Mouse (Mus musculus) limb, embryonic 11.5 days (tissue): ENCODE results near the gene Acot7. TPM values are rescaled to one million over a fixed set of nuclear protein-coding genes. Genes with fewer than 3 reads are reported as not detected.

ENCODE experiments used
- ATAC-seq: fragments of 200-750 bp; cut with Nextera tagmentation; 2 replicates; pipeline ENCODE4 v1.8.0; 2017; ENCODE audit warnings: low read depth; ENCODE audit not compliant: insufficient number of reproducible peaks, low FRiP score, low TSS enrichment
- DNase-seq: peaks from one replicate; pipeline ENCODE4 v3.0.0-alpha.2; 2015; ENCODE audit warnings: low spot score
- H3K27ac ChIP-seq: fragments of 300-500 bp; sonication (generic); replicated peaks from 2 replicates; pipeline ENCODE4 v1.5.1; 2014; ENCODE audit warnings: low read depth, mild to moderate bottlenecking, low read length
- H3K27me3 ChIP-seq: fragments of 300-500 bp; sonication (generic); 2 replicates; pipeline ENCODE4 v1.6.1; 2014; ENCODE audit warnings: mild to moderate bottlenecking, low read length, mixed read lengths; ENCODE audit not compliant: control insufficient read depth, insufficient read depth
- H3K36me3 ChIP-seq: fragments of 300-500 bp; sonication (generic); 2 replicates; pipeline ENCODE4 v1.6.1; 2014; ENCODE audit warnings: mild to moderate bottlenecking, low read length, moderate library complexity, mixed read lengths; ENCODE audit not compliant: control insufficient read depth, insufficient read depth
- H3K4me1 ChIP-seq: fragments of 300-500 bp; sonication (generic); 2 replicates; pipeline ENCODE4 v1.6.1; 2014; ENCODE audit warnings: low read length, mixed read lengths; ENCODE audit not compliant: control insufficient read depth, insufficient read depth
- H3K4me2 ChIP-seq: fragments of 300-500 bp; sonication (generic); 2 replicates; pipeline ENCODE4 v1.6.1; 2014; ENCODE audit warnings: low read depth, mild to moderate bottlenecking, moderate library complexity; ENCODE audit not compliant: severe bottlenecking
- H3K4me3 ChIP-seq: fragments of 300-500 bp; sonication (generic); 2 replicates; pipeline ENCODE4 v1.5.1; 2014; ENCODE audit warnings: low read depth, low read length
- H3K9ac ChIP-seq: fragments of 300-500 bp; sonication (generic); 2 replicates; pipeline ENCODE4 v1.6.1; 2014; ENCODE audit warnings: mild to moderate bottlenecking, low read length
- H3K9me3 ChIP-seq: fragments of 300-500 bp; sonication (generic); 2 replicates; pipeline ENCODE4 v1.6.1; 2016; ENCODE audit warnings: low read length; ENCODE audit not compliant: control insufficient read depth
- WGBS: fragments of 180-500 bp; shearing (Covaris S2); extraction: QIAGEN DNeasy Blood & Tissue Kit; methylation state at CpG from one replicate; pipeline ENCODE4 v1.1.7; 2014; 5-methylcytosine and 5-hydroxymethylcytosine counted together
- polyA plus RNA-seq: library from polyadenylated mRNA; unstranded; fragments of >200 nt; fragmentation: Nextera tagmentation; extraction: Ambion mirVana; gene quantifications from 2 replicates; pipeline ENCODE4 v1.2.1, GENCODE M21; 2014

The Acot7 gene
- polyA plus RNA-seq, 1 experiment from 2014 or later = 33.3 TPM

DNA sequence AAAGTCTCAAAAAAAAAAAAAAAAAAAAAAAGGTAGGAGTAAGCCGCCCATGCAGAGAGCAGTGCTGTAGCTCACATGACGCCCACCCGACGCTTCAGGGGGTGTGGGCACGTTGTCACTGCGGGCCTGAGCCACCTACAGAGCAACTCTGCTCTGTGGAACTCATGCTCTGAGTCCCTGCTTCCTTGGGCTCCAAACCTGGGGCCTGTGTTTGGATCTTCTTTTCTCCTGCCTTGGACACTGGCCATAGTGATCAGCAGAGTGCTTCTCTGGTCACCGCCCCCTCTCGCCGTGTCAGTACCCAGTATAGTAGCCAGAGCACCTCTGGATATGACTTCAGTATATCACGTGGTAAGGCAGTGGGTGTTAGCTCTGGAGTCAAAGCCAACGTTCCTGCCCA is 35.0 kb downstream of the Acot7 start:
- H3K27me3 ChIP-seq = no peaks in the 10 kb centered on the region
- H3K4me2 ChIP-seq = no peak overlapping the region
- ATAC-seq (no peak), DNase-seq (no peak)
- H3K27ac ChIP-seq = no peak overlapping the region
- H3K9ac ChIP-seq = no peak overlapping the region
- H3K9me3 ChIP-seq = no peaks in the 10 kb centered on the region
- no peaks in the 10 kb centered on the region for H3K36me3 ChIP-seq
- whole genome bisulfite sequencing = 63% methylated on average over 10 of the region's 11 CpGs
- H3K4me1 ChIP-seq = no peaks in the 10 kb centered on the region
- no peak overlapping the region for H3K4me3 ChIP-seq

DNA sequence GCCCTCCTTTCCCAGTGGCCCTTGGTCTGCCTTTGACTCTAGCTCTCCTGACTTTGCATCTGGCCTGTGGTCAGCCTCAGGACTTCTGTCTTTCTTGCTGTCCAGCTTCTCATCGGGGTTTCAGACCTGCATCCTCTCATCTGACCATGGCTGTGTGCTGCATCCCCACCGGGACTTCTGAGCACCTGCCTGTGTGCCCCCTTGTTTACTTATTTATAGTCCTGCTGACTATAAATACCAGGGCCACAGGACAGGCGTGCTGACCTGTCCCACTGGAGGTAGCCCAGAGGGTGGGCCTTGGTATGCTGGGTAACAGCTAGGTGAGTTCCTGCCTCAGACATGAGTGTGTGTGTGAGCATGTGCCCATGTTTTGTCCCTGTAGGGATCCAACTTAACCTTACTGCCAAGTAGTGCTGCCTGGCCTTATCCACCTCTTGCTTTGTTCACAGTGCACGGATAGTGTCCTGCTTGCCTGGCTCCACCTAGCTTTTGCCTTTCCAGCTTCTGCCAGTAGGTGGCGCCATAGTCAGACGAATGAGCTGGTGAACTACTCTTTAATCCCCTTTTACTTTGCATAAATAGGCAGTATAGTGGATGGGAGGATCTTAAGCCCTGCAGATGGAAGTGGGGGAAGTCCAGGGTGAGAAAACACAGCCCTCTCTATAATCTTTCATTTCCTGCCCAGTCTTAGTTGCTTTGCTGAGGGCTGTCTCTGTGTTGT is 36.0 kb downstream of the Acot7 start:
- DNase-seq = peak; percentile 98
- no peaks in the 10 kb centered on the region for H3K4me1 ChIP-seq
- H3K4me2 ChIP-seq = no peak overlapping the region
- no peak overlapping the region for H3K27ac ChIP-seq
- H3K9me3 ChIP-seq = no peaks in the 10 kb centered on the region
- H3K36me3 ChIP-seq = no peaks in the 10 kb centered on the region
- 0 out of 2 replicates have a peak, but pooled peaks have one; percentile 33 for ATAC-seq
- H3K9ac ChIP-seq = no peak overlapping the region
- WGBS = 31% methylated on average over 6 of the region's 6 CpGs
- H3K27me3 ChIP-seq = no peaks in the 10 kb centered on the region
- no peak overlapping the region for H3K4me3 ChIP-seq

DNA sequence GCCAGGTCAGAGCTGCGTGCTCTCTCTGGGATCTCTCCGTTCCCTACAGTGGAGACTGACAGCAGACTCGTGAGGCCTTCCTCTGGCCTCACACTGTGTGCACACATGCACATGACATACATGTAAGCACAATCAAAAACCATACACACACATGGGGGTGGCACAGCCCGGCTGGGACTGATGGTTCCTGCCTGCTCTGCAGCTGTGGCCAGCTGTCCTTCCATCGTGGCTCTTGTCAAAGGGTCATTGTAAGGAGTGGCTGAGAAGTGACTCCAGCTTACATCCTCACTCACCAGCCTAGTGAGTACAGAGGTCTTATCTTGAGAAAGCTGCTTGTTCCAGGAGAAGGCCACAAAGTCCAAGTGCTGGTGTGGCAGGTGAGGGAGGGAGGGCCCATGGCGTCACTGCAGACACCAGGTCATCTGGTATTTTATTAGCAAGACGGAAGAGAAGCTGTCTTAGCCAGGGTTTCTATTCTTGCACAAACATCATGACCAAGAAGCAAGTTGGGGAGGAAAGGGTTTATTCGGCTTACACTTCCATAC is 37.0 kb downstream of the Acot7 start:
- 73% methylated on average over 8 of the region's 8 CpGs for WGBS
- ATAC-seq = no peak
- H3K9ac ChIP-seq = no peak overlapping the region

GRCm38 (mm10) chr4:152219591-152219990 is 41.7 kb downstream of the Acot7 start:
- Histone ChIP-seq H3K4me2 (no peak overlapping the region), H3K36me3 (no peaks in the 10 kb centered on the region), H3K9me3 (no peaks in the 10 kb centered on the region), H3K9ac (no peak overlapping the region), H3K4me3 (no peak overlapping the region), H3K4me1 (no peaks in the 10 kb centered on the region), H3K27me3 (no peaks in the 10 kb centered on the region), H3K27ac (no peak overlapping the region)
- DNase-seq (no peak), ATAC-seq (no peak)
- 92% methylated on average over 3 of the region's 3 CpGs for WGBS

More for the DNA sequence above, 37.0 kb downstream of the Acot7 start:
- Histone ChIP-seq H3K4me3 (no peak overlapping the region), H3K27me3 (no peaks in the 10 kb centered on the region), H3K4me1 (no peaks in the 10 kb centered on the region), H3K27ac (no peak overlapping the region), H3K36me3 (no peaks in the 10 kb centered on the region), H3K9me3 (no peaks in the 10 kb centered on the region), H3K4me2 (no peak overlapping the region)
- no peak for DNase-seq

GRCm38 (mm10) chr4:152220771-152221410 is 43.0 kb downstream of the Acot7 start:
- ATAC-seq = no peak
- Histone ChIP-seq H3K4me2 (no peak overlapping the region), H3K4me1 (no peaks in the 10 kb centered on the region), H3K9ac (no peak overlapping the region), H3K4me3 (no peak overlapping the region), H3K27me3 (no peaks in the 10 kb centered on the region), H3K9me3 (no peaks in the 10 kb centered on the region), H3K27ac (no peak overlapping the region), H3K36me3 (no peaks in the 10 kb centered on the region)
- 83% methylated on average over 7 of the region's 7 CpGs for WGBS
- DNase-seq = no peak

GRCm38 (mm10) chr4:152221411-152221887 is 43.5 kb downstream of the Acot7 start:
- Histone ChIP-seq H3K27me3 (no peaks in the 10 kb centered on the region), H3K4me3 (no peak overlapping the region), H3K36me3 (no peaks in the 10 kb centered on the region), H3K9me3 (no peaks in the 10 kb centered on the region), H3K9ac (no peak overlapping the region), H3K4me1 (no peaks in the 10 kb centered on the region), H3K4me2 (no peak overlapping the region), H3K27ac (no peak overlapping the region)
- 64% methylated on average over 9 of the region's 9 CpGs for WGBS
- no peak for ATAC-seq
- no peak for DNase-seq

DNA sequence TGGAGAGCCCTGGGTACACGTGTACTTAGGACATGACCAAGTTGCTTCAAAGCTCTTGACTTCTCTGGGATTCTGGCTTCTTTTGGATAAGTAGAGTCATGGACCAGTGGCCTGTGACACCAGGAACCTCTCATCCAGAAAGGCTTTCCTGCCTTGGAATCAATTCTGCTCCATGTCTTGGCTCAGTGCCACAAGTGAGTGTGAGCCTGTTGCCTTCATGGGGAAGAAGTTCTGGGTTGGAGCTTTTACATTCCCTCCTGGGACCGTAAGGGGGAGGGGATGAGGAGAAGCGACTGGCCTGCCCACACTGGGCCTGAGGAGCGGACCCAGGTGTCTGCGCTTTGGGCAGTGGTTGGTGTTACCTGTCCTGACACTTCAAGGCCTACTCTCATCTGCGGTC is 44.2 kb downstream of the Acot7 start:
- 91% methylated on average over 6 of the region's 6 CpGs for WGBS
- Histone ChIP-seq H3K4me3 (no peak overlapping the region), H3K9ac (no peak overlapping the region), H3K4me2 (no peak overlapping the region), H3K9me3 (no peaks in the 10 kb centered on the region), H3K36me3 (no peaks in the 10 kb centered on the region), H3K27ac (no peak overlapping the region), H3K27me3 (no peaks in the 10 kb centered on the region), H3K4me1 (no peaks in the 10 kb centered on the region)
- ATAC-seq (no peak), DNase-seq (no peak)

DNA sequence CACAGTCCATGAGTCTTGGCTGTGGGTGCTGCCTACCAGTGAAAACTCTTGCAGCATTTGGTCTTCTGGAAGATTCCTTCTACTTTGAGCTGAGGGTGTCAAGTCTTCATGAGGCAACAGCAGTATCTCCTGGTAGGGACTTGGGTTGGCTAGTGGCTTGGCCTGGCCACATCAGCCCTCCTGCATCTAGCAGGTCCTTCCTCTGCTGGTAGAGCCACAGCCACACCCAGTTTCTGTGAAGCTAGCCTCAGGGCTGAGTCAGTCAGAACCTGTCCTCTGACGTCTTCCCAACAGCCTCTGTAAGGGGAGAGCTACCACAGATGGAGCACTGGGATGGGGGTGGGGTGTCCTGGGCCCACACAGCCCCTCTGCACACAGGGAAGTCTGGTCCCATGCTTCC is 44.6 kb downstream of the Acot7 start:
- no peaks in the 10 kb centered on the region for H3K4me1 ChIP-seq
- no peaks in the 10 kb centered on the region for H3K9me3 ChIP-seq
- H3K4me2 ChIP-seq = no peak overlapping the region
- no peak overlapping the region for H3K27ac ChIP-seq
- H3K4me3 ChIP-seq = no peak overlapping the region
- no peak for DNase-seq
- H3K36me3 ChIP-seq = no peaks in the 10 kb centered on the region
- ATAC-seq = no peak
- WGBS = 42% methylated on average over 1 of the region's 1 CpGs
- no peaks in the 10 kb centered on the region for H3K27me3 ChIP-seq
- H3K9ac ChIP-seq = no peak overlapping the region
